19 mouse cellular contexts compared by ENCODE assay signal in the genomic region with DNA sequence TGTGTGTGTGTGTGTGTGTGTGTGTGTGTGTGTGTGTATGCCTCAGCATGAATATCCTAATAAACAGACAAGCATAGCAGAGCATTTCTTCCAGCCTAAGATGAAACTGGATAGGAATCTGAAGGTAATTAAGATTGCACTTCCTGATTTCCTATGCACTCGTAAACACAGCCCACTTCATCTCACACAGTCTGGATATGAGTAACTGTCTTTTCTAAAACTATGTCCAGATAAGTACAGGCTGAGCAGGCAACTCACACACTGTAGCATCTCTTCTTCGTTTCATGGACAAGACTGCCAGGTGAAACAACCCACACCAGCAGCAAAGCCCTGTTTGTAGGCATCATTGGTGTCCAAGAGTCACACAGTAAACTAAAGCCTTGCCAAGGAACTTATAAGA.
"Had no signal": no experiment of that assay in that cellular context is flagged by ENCODE, and none has a peak within 500 bp of the region (broad histone marks: within the 10 kb centered on the region; RNA-seq: fewer than 3 reads in every experiment).

No protein-coding gene starts in this region.

- H3K27ac ChIP-seq: kidney, embryonic 15.5 days; left cerebral cortex, adult 2 months; limb, embryonic 10.5 days; limb, embryonic 13.5 days; midbrain, embryonic 12.5 days; neural tube, embryonic 12.5 days; neural tube, embryonic 15.5 days had no signal

- H3K4me1 ChIP-seq: kidney, embryonic 15.5 days; limb, embryonic 10.5 days; limb, embryonic 13.5 days; neural tube, embryonic 12.5 days; neural tube, embryonic 15.5 days had no signal

- H3K9ac ChIP-seq: kidney, embryonic 15.5 days; limb, embryonic 13.5 days; liver, embryonic 15.5 days; midbrain, embryonic 12.5 days; midbrain, embryonic 15.5 days; neural tube, embryonic 12.5 days; neural tube, embryonic 15.5 days had no signal

- H3K27me3 ChIP-seq: kidney, embryonic 15.5 days; limb, embryonic 13.5 days; liver, embryonic 15.5 days; midbrain, embryonic 12.5 days; midbrain, embryonic 15.5 days; neural tube, embryonic 12.5 days; neural tube, embryonic 15.5 days had no signal

- H3K9me3 ChIP-seq: kidney, embryonic 15.5 days; limb, embryonic 10.5 days; limb, embryonic 13.5 days; liver, embryonic 15.5 days; midbrain, embryonic 12.5 days; midbrain, embryonic 15.5 days; neural tube, embryonic 12.5 days; neural tube, embryonic 15.5 days had no signal

- H3K4me3 ChIP-seq: kidney, embryonic 15.5 days; left cerebral cortex, adult 2 months; limb, embryonic 10.5 days; limb, embryonic 13.5 days; liver, embryonic 15.5 days; midbrain, embryonic 12.5 days; midbrain, embryonic 15.5 days; neural tube, embryonic 12.5 days; neural tube, embryonic 15.5 days had no signal

- H3K4me2 ChIP-seq: kidney, embryonic 15.5 days; limb, embryonic 13.5 days; midbrain, embryonic 12.5 days; midbrain, embryonic 15.5 days; neural tube, embryonic 12.5 days; neural tube, embryonic 15.5 days had no signal

- DNase-seq: kidney, adult 11 months; kidney, adult 8-10 months; kidney, postnatal 10 days; kidney, postnatal 36 days; layer of hippocampus, postnatal 36 days; lung, adult 2 months; lung, postnatal 14 days; lung, postnatal 4 days; right cerebral cortex, adult 18-20 months; thymus, postnatal 25 days had no signal

- H3K36me3 ChIP-seq: kidney, embryonic 15.5 days; limb, embryonic 10.5 days; limb, embryonic 13.5 days; liver, embryonic 15.5 days; midbrain, embryonic 12.5 days; midbrain, embryonic 15.5 days; neural tube, embryonic 12.5 days; neural tube, embryonic 15.5 days had no signal
